Mouse (Mus musculus) spleen, adult 2 months (tissue): ENCODE data around the gene Hmx3. TPM values are rescaled to one million over a fixed set of nuclear protein-coding genes. Genes with fewer than 3 reads are reported as not detected.

Experiments used
- DNase-seq, 2 experiments: peaks; one replicate each; pipeline versions ENCODE4 v3.0.0 to v3.0.0-alpha.2; 2012 to 2021; ENCODE audit warnings: low spot score in 2 of 2, low read depth in 1 of 2
- H3K27ac ChIP-seq: fragments of 200-500 bp; 2 replicates; pipeline ENCODE4 v1.5.1; 2012; ENCODE audit warnings: low read length, inconsistent platforms; ENCODE audit not compliant: insufficient read depth
- H3K27me3 ChIP-seq: fragments of 200-500 bp; 2 replicates; pipeline ENCODE4 v1.6.1; 2012; ENCODE audit warnings: mild to moderate bottlenecking, moderate library complexity, low read length, inconsistent platforms; ENCODE audit not compliant: control insufficient read depth, insufficient read depth
- H3K36me3 ChIP-seq: fragments of 200-500 bp; 2 replicates; pipeline ENCODE4 v1.6.1; 2012; ENCODE audit warnings: mild to moderate bottlenecking, low read length, inconsistent platforms; ENCODE audit not compliant: control insufficient read depth, insufficient read depth
- H3K4me1 ChIP-seq: fragments of 200-500 bp; 2 replicates; pipeline ENCODE4 v1.6.1; 2011; ENCODE audit warnings: inconsistent platforms; ENCODE audit not compliant: control insufficient read depth, insufficient read depth, insufficient read length
- H3K4me3 ChIP-seq: fragments of 200-500 bp; 2 replicates; pipeline ENCODE4 v1.5.1; 2011; ENCODE audit warnings: mild to moderate bottlenecking, inconsistent platforms; ENCODE audit not compliant: insufficient read depth, insufficient read length; ENCODE audit errors: extremely low read depth
- CTCF ChIP-seq: fragments of 200-500 bp; IDR thresholded peaks from 2 replicates; pipeline ENCODE4 v1.5.1; 2011; ENCODE audit warnings: mild to moderate bottlenecking, inconsistent platforms; ENCODE audit not compliant: insufficient read depth, insufficient read length, insufficient replicate concordance; ENCODE audit errors: extremely low read depth
- POLR2A ChIP-seq: fragments of 200-500 bp; IDR thresholded peaks from 2 replicates; pipeline ENCODE4 v1.6.1; 2011; ENCODE audit warnings: low read depth, low read length, inconsistent platforms
- WGBS: fragments of 180-500 bp; shearing (Covaris S2); methylation state at CpG from one replicate; pipeline ENCODE4 v1.1.7; 2018; 5-methylcytosine and 5-hydroxymethylcytosine counted together
- polyA plus RNA-seq: library from polyadenylated mRNA; depleted of rRNA; stranded (reverse); fragments of >200 nt; gene quantifications from 2 replicates; pipeline ENCODE4 v1.2.3, GENCODE M21; 2012

Hmx3 gene
- polyA plus RNA-seq, 1 experiment, result not detected

DNA sequence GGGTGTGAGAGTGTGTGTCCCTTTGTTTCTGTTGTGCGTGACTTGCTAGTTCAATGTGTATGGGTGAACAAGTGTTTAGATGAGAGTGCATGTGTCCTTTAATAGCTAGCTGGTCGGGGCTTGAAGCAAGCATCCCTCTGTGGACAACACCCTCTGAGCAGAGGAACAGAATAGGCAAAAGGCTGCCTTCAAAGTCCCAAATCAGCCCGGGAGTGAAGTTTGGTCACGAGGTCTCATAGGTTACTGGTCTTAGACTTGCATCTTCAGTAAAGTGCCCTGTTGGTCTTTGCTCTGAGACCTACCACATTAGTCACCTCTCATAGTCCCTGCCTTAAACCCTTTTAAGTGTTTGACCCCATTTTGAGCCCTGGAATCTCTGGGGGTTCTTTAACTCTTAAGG, 8.8 kb downstream of the Hmx3 start:
- Histone ChIP-seq H3K4me1 (peaks cover 19% of the 10 kb centered on the region), H3K27me3 (peaks cover 56% of the 10 kb centered on the region), H3K27ac (no peak overlapping the region), H3K36me3 (no peaks in the 10 kb centered on the region), H3K4me3 (no peak overlapping the region)
- WGBS, result 11% methylated on average over 4 of the region's 4 CpGs
- TF ChIP-seq CTCF, result no peak
- no peak for TF ChIP-seq POLR2A
- DNase-seq, result no peak

DNA sequence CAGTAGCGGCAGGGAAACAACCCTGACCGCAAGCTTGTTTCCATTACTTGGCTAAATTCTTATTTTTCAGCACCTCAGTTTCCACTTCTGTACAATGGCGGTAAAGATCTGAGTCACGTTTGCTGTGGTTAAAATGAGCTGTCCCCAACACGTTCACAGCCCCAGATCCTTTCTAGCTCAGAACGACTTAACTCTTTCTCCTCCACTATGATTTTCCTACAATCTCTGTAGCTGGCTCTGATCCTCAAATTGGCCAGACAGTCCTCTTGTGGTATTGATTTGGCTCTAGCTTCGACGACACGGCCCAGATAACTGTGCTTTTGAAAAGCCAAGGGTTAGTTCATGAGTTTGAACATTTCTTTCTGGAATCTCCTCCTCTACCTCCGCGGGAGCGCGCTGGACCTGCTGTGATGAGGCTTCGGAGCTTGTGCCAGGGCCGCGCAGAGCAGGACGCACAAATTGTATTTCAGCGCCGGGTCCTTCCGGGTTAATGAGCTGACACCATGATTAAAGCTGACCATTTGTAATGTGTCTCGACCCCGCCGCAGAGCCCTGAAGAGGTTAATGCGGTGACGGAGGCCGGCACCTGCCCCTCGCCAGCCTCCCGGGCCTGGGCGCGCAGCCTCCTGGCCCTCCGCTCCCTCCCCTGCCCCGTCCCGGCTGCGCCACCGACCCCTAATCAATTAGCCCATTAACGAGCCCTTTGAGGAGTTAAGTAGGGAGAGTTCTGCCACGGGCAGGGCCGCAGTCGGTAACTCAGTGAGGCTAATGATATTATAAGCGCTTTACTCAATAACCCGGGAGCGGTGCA, 9.5 kb downstream of the Hmx3 start:
- H3K4me1 ChIP-seq, result peaks cover 20% of the 10 kb centered on the region
- no peaks in the 10 kb centered on the region for H3K36me3 ChIP-seq
- no peak overlapping the region for H3K4me3 ChIP-seq
- H3K27ac ChIP-seq, result no peak overlapping the region
- no peak for DNase-seq
- TF ChIP-seq POLR2A (no peak), CTCF (no peak)
- H3K27me3 ChIP-seq, result peaks cover 60% of the 10 kb centered on the region
- WGBS, result 8% methylated on average over 42 of the region's 42 CpGs

DNA sequence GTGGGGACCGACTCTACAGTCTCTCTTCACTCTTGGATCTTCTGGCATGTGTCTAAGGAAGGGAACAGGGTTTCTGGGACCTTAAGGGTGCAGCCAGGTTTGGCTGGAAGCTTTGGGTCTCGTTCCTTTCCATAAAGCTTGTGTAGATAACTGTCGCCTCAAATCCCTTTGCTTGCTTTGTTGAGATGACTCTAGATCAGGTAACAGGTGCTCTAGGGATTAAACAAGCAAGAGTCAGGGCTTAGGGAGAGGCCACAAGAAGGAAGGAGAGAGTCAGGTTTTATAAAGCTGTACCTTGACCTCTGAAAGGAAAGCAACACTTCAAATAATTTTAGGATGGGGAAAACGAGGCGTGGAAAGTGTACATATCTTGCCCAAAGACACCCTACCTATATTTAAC, 10.1 kb downstream of the Hmx3 start:
- 10% methylated on average over 5 of the region's 5 CpGs for WGBS
- Histone ChIP-seq H3K27me3 (peaks cover 61% of the 10 kb centered on the region), H3K4me3 (no peak overlapping the region), H3K36me3 (no peaks in the 10 kb centered on the region), H3K27ac (no peak overlapping the region), H3K4me1 (peaks cover 23% of the 10 kb centered on the region)
- TF ChIP-seq CTCF (no peak), POLR2A (no peak)
- no peak for DNase-seq

DNA sequence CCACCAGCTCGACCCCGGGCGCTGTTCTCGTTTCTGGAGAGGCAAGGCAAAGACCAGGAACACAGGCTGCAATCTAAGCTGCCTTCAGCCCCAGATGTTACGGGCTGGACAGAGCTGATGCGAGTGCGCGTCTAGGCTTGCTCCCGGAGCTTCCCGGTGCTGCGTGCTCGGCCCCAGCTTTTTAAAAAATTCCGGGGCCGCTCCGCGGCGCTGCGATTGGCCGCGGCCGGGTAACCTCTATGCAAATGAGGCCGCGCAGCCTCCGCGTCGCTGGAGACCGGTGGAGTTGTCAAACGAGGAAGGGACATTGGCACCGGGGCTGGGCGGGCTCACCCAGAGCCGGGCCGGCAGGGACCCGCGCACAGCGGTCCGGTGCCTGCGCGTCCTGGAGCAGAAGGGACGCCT, 11.1 kb downstream of the Hmx3 start:
- peak in 1 of 2 experiments; percentile 49 for DNase-seq
- Histone ChIP-seq H3K36me3 (no peaks in the 10 kb centered on the region), H3K27me3 (peaks cover 58% of the 10 kb centered on the region), H3K27ac (no peak overlapping the region), H3K4me1 (peaks cover 23% of the 10 kb centered on the region), H3K4me3 (peak overlapping the region; percentile 37; the same call in 1 of the 2 replicates)
- WGBS, result under 1% methylated on average over 39 of the region's 39 CpGs
- no peak for TF ChIP-seq CTCF
- no peak for TF ChIP-seq POLR2A

DNA sequence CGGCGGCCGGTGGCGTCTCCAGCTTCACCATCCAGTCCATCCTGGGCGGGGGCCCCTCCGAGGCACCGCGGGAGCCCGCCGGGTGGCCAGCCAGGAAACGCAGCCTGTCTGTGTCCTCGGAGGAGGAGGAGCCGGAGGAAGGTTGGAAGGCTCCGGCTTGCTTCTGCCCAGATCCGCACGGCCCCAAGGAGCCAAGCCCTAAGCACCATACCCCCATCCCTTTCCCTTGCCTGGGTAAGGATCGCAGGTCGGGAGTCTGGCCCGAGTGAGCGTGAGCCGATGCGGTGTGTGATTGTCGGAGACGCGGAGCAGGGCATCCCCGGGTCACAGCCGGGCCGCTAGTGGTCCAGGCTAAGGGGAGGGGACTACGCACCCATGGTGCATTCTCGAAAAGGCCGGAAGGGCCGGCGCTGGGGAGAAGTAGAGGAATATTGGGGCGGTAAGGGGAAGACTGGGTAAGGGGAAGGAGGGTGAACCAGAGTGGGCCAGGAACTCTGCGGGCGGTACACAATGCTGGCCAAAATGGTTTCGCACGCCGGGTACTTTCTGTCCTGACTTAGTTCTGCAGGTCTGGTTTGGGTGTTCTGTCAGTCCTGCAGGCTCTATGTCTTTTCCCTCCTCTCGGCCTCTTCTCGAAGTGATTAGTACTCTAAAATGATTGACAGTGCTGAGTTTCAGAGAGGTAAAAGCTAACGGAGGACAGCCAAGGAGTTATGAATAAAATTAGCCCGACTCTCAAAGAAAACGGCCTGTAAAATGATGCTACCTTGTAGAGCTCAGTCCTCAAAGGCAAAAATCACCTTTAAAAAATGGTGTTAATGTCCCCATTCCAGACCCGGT, 11.9 kb downstream of the Hmx3 start:
- TF ChIP-seq CTCF, result no peak
- no peak for TF ChIP-seq POLR2A
- Histone ChIP-seq H3K27me3 (peaks cover 55% of the 10 kb centered on the region), H3K4me1 (peaks cover 23% of the 10 kb centered on the region), H3K27ac (no peak overlapping the region), H3K36me3 (no peaks in the 10 kb centered on the region), H3K4me3 (peak overlapping the region; percentile 47)
- 3% methylated on average over 45 of the region's 45 CpGs for WGBS
- no peak for DNase-seq

DNA sequence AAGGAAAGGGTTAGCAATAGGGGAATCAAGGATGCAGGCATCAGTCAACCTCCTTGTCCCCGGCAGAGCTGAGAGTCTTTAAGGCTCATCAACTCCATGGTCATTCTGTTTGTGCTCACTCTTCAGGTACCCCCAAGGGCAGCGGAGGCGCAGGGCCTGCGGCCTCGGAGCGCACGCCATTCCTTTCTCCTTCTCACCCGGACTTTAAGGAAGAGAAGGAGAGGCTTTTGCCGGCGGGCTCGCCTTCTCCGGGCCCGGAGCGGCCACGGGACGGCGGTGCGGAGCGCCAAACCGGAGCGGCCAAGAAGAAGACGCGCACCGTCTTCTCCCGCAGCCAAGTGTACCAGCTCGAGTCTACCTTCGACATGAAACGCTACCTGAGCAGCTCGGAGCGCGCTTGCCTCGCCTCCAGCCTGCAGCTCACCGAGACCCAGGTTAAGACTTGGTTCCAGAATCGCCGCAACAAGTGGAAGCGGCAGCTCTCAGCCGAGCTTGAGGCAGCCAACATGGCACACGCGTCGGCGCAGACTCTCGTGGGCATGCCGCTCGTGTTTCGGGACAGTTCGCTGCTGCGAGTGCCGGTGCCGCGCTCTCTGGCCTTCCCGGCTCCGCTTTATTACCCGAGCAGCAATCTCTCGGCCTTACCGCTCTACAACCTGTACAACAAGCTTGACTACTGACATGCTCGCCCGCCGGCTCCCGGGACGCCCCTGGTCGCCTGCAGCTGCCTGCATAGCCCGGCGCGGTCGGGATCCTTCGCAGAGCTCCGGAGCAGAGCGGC, 12.8 kb downstream of the Hmx3 start:
- peak in 1 of 2 experiments; percentile 14 for DNase-seq
- Histone ChIP-seq H3K27me3 (peaks cover 52% of the 10 kb centered on the region), H3K4me3 (peak overlapping the region; percentile 49), H3K27ac (no peak overlapping the region), H3K36me3 (no peaks in the 10 kb centered on the region), H3K4me1 (peaks cover 23% of the 10 kb centered on the region)
- WGBS, result 3% methylated on average over 68 of the region's 68 CpGs
- no peak for TF ChIP-seq CTCF
- no peak for TF ChIP-seq POLR2A
